Mouse (Mus musculus): ENCODE data around the gene Gclm.

The Gclm gene

DNA sequence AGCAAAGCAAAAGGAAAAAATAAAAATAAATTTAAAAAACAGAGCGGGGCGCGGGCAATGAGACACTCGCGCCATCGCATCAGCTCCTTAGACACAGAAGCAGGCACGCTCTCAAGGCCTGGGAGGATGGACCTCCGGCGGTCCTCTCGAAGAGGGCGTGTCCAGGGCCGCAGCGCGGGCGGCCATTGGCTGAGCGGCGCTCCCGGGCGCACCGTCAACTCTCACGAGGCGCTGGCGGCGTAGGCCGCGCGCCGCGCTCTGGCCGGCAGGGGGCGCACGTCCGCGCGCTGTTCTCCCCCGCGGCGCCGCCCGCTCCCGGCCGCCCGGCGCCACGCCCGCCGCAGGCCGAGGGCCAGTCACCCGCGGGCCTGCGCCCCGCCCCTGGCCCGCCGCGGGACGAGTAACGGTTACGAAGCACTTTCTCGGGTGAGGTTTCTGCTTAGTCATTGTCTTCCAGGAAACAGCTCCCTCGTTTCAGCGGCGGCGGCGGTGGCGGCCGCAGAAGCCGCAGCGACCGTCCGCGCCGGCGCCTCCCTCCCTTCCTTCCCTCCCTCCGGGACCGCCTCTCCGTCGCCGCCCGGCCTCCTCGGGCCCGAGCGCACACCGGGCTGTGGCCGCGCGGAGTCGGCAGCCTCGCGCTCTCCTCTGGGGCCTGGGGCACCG is at the start of gene Gclm:
Gclm (plus strand) TSS at position 343 of the 663 bp plus-strand sequence.
- in situ Hi-C loops (cut with MboI; ENCODE audit: low pct_unique_long_range_greater_than_20kb in 1 of 2, low sequenced_read_pairs in 2 of 2, unreplicated experiment in 1 of 2) = no loop called here

DNA sequence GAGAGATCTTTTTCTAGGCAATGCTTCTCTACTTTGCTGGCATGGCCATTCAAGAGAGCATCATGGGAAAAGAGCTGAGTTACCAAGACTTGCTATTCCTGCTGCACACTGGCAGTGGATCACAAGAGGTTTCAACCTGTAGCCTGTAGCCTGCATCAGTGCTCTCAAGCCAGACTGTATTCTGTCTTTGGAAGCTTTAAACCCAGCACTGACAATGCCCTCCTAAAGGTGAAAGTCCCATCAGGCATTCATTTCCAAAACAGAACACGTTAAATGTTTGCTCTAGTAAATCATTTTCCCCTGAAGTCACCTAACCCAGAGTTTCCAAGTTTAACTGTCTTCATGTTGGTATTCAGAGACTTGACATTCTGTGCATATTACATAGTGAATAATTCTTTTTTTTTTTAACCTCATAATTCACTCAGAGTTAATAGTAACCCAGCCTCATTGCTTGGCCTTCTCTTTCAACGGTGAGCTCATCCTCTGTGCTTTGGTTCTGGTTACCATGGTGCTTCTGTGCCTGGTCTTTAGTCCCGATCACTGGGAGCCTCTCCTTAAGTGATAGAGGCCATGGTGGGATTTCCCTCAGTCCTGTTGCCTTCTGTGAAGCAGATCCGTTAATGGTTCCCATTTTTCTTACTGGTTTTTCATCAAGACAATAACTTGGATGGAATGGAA is 48.6 kb upstream of the Gclm start:
- in situ Hi-C loops (cut with MboI; ENCODE audit: low pct_unique_long_range_greater_than_20kb in 1 of 2, low sequenced_read_pairs in 2 of 2, unreplicated experiment in 1 of 2) = no loop called here

DNA sequence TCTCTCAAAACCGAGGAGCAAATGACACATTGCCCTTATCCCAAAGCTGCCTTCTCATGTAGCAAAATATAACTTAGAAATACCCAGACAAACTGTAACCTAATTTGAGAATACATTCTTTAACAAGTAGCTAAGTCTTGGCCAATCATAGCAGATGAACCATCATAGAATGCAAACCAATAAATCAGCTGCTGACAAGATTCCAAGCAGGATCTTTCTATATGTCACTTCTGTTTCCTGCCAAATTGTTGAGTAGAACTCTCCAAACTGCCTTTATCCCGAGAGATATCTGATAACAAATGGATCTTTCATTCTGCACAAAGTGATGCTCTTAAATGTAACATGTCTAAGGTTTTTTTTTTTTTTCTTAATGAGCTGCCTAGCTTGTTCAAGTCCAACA is 46.8 kb upstream of the Gclm start:
- in situ Hi-C loops (cut with MboI; ENCODE audit: low pct_unique_long_range_greater_than_20kb in 1 of 2, low sequenced_read_pairs in 2 of 2, unreplicated experiment in 1 of 2) = no loop called here

DNA sequence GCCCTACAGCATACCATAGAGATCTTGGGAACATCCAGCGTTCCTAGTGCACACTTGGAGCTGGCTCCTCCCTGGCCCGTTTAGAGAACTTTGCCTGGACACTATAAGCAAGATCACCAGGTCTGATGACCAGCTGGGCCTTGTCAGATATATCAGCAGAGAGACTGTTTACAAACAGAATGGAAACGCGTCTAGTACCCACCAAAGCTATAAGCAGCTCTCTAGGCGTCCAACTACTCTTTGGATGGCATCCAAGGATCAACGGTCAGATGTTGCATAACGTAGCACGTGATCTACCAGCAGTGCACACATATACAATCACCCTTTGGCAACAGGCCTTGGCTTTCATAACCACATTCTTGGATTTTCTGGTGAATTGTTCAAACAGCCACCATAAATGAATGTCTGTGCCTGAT is 46.4 kb upstream of the Gclm start:
- in situ Hi-C loops (cut with MboI; ENCODE audit: low pct_unique_long_range_greater_than_20kb in 1 of 2, low sequenced_read_pairs in 2 of 2, unreplicated experiment in 1 of 2) = no loop called here

DNA sequence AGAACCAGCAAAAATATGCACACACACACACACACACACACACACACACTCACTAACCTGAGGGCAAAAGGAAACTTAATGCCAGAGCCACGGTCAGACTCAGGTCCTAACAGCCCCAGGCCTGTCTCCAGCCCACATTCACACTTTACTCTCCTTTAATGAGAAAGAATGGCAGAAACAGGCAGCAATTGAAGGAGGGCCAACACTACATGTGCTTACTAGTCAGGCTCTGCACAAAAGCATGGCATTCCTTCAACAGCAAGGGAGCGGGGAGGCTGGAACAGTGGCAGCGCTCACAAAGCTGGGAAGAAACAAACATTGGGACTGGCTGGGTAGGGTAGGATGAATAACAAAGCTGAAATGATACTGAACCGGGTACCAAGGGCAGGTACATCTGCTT is 45.8 kb upstream of the Gclm start:
- in situ Hi-C loops (cut with MboI; ENCODE audit: low pct_unique_long_range_greater_than_20kb in 1 of 2, low sequenced_read_pairs in 2 of 2, unreplicated experiment in 1 of 2) = no loop called here

DNA sequence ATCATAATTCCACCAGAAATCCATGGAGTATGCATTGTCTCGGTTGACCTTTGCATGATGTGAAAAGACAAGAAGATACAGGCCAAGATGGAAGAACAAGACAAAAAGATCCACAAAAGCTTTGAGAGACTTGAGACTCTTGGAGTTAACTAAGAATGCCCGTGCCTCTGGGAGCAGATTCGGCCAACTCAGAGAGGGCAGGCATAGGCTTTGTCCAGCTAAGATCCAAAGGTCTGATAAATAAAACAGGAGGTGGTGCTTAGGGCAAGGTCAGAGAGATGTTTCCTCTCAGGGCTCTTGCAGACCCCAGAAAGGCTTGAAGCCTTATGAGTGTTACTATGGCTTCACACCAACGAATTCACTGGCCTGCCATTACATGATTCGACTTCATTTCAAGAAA is 45.3 kb upstream of the Gclm start:
- in situ Hi-C loops (cut with MboI; ENCODE audit: low pct_unique_long_range_greater_than_20kb in 1 of 2, low sequenced_read_pairs in 2 of 2, unreplicated experiment in 1 of 2) = no loop called here

DNA sequence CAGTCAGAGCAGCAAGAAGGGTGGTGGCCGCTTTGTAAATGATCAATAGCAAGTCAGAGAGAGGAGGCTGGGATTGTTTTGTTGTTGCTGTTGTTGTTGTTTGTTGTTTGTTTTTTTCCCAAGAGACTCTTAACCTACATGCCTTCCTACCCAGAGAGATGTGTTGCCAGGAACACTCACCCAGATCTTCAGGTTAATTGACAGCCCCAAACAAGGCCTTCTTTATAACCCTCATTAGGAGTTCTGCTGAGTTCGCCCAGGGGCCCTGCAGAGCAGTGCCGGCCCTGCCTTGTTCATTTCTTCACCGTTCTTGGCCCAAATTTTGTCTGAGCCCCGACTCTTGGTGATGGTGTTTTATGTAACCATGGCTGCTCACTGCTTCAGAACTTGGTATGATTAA is 44.9 kb upstream of the Gclm start:
- in situ Hi-C loops (cut with MboI; ENCODE audit: low pct_unique_long_range_greater_than_20kb in 1 of 2, low sequenced_read_pairs in 2 of 2, unreplicated experiment in 1 of 2) = no loop called here

DNA sequence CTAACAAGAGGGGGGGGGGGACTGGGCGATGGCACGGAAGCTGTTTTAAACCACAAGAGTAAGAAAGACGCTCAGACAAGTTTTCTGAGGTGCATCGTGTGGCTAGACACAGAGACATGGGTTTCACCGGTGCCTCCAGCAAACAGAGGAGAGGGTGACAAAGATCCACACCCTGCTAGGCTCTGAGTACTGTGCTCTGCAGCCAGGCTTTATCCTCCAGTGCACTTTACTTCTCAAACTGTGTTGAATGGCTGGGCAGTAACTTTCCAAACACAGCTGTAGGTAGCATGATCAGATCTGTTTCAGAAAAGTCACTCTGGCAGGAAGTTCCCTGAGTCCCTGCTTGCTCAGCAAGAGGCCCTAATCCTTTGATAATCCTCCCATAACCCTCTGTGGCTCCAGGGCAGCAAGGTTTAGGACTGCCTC is 43.0 kb upstream of the Gclm start:
- in situ Hi-C loops (cut with MboI; ENCODE audit: low pct_unique_long_range_greater_than_20kb in 1 of 2, low sequenced_read_pairs in 2 of 2, unreplicated experiment in 1 of 2) = no loop called here

DNA sequence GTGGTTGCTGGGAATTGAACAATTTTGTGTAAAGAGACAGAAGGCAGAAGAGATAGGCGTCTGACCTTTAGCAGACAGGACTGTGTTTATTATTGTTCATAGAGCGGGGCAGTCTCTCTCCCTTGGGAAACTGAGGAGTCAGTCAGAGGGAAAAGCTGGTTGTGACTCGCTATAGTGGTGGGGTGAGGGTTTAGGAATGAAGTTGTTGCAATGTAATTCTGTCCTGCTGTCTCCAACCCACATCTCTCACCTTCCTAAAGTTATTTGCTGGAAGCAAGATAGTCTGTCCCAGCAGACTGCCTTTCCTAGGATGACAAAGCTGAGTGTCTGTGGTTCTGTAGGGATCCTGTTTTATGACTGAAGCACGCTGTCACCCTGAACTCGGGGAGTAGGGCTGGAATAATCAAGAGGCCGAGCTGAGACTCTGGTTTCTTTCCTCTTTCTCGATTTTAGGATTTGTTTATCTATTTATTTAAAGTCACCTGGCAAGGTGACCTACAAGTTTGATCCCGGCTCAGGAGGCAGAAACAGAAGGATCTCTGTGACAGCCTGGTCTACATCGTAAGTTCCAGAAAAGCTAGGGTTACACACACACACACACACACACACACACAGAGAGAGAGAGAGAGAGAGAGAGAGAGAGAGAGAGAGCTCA is 41.6 kb upstream of the Gclm start:
- in situ Hi-C loops (cut with MboI; ENCODE audit: low pct_unique_long_range_greater_than_20kb in 1 of 2, low sequenced_read_pairs in 2 of 2, unreplicated experiment in 1 of 2) = no loop called here

DNA sequence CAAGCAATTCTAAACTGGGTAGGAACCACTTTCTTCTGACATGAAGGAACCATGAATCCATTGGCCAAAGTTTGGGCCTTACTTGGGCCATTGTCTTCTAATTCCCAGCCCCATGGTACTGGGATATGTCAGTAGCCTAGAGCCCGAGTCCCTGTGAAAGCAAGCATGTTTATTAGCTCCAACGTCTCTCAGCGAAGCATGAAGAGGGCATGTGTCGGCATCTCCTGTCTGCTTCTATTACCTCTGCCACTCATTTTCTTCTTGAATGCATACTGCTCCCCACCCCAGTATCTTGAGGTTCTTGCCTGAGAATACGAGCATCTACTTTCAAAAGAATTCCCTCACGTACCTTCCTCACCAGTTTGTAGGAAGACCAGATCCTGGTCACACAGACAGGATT is 39.6 kb upstream of the Gclm start:
- in situ Hi-C loops (cut with MboI; ENCODE audit: low pct_unique_long_range_greater_than_20kb in 1 of 2, low sequenced_read_pairs in 2 of 2, unreplicated experiment in 1 of 2) = no loop called here

DNA sequence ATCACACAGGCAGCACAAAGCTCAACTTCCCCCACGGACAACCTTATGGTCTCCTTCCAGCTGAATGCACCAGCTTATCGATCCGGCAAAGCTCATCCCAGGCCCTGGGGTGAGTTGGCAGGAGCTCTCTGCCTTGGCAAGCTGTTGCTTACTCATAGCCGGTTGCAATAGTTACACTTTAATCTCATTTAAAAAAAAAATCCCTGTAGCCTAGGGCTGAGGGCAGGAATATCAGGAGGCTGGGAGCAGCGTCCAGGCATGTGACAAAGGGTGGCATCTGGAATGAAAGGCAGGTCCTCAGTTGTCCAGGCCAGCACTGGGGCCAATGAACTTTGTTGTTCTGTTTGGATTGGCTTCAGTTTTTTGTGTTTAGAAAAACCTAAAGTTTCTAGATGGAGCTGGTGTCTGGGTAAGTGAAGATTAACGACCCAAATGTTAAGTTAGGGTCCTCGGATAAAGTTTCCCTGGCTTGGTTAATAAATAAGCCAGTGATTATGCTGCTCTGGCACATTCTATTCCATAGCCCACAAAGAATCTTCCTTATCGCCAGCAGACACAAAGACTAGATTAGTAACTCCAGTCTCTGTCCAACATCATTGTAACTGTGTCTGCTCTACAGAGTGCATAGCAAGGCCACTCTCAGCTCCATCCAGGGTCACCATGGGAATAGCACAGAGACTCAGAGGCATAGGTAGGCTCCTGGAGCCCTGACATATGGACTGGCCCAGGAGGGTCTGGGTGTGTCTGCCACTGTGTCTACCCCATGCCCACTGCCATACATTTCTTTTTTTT is 38.9 kb upstream of the Gclm start:
- in situ Hi-C loops (cut with MboI; ENCODE audit: low pct_unique_long_range_greater_than_20kb in 1 of 2, low sequenced_read_pairs in 2 of 2, unreplicated experiment in 1 of 2) = no loop called here

DNA sequence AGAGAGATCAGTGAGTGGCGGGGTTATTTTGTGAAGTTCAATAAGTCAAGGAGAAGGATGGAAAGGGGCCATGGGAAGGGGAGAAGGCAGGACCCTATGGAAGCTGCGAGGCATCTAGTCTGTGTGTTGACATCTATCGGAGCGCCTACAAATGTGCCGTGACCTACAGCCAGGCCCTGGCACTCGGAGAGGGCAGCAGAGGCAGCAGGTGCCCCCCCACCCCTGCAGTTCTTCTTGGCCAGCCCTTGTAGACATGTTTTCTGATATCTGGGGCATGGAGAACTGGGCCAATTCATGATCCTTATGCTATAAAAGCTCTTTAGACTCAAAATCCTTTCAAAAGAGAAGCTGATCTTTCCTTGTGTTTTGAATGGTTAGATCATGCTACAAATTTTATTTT is 37.6 kb upstream of the Gclm start:
- in situ Hi-C loops (cut with MboI; ENCODE audit: low pct_unique_long_range_greater_than_20kb in 1 of 2, low sequenced_read_pairs in 2 of 2, unreplicated experiment in 1 of 2) = no loop called here

DNA sequence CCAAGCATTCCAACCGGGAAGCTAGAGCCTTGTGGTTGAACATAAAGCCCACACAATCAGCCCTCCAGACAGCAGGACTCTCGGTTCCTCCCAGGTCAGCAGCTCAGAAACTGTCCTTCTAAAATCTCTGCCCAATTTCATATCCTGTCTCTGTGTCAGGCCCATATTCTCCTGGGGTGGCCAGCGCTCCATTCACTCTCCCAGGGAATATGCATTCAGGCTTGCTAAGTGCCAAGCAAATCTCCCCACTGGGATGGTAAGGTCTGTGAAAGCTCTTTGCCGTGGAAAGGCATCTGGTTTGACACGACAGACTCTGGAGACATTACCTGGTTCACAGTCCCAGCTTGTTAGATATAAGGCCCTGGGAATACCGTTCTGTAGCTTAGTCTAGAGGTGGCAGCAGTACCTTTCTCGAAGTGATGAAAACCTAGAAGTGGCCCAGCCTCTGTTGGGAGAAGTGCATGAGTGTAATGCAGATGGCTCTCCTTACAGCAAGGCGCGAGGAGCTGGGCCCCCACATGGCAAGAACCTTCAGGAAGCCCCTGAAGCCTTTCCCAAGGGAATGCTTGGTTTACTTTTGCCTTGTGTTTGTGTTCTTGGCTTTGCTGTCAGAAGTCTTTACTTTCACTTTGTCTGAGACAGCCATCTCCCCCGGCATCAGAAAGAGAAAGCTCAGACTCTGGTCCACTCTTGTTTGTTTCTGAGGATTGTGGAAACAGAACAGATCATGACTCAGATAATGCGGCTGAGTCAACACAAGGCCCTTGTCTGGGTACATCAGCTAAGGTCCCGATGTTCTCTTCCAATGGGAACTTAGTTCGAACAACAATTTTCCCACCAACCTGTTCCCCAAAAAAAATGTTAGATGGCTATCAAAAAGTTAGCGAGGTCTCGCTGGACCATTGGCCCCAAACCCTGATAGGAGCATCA is 36.8 kb upstream of the Gclm start:
- in situ Hi-C loops (cut with MboI; ENCODE audit: low pct_unique_long_range_greater_than_20kb in 1 of 2, low sequenced_read_pairs in 2 of 2, unreplicated experiment in 1 of 2) = no loop called here

DNA sequence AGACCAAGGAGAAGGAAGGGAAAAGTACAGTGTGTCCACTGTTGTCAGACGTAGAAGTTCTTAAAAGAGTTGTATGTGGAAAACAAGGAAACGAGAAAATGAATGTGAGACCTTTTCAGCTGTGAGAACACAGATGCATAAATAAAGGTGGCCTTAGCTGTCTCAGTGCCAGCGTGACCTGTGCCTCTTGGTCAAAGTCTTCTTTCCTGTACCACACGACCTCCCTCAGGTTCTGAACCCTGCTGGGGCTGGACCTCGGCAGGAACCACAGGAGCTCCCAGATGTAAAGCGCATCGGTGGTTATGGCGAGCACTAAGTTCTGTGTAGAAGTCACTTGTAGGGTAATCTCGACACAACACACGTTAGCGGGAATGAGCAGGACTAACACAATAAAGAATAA is 35.8 kb upstream of the Gclm start:
- in situ Hi-C loops (cut with MboI; ENCODE audit: low pct_unique_long_range_greater_than_20kb in 1 of 2, low sequenced_read_pairs in 2 of 2, unreplicated experiment in 1 of 2) = no loop called here

DNA sequence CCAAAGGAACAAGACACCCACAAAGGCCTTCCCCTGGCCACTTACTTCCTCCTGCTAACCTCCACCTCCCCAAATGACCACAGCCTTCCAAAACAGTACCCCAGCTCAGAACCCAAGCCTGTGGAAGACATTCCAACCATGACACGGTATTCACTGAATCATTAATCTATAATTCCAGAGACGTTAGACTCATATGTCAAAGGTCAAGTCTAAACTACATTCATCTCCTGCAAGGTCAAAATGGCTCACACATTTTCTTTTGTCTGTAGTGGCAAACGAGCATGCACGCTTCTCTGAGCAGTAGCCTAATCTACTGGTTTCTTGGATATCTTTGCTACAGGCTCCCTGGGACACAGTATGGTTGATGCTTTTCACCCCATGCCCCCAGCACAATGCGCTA is 34.9 kb upstream of the Gclm start:
- in situ Hi-C loops (cut with MboI; ENCODE audit: low pct_unique_long_range_greater_than_20kb in 1 of 2, low sequenced_read_pairs in 2 of 2, unreplicated experiment in 1 of 2) = no loop called here

DNA sequence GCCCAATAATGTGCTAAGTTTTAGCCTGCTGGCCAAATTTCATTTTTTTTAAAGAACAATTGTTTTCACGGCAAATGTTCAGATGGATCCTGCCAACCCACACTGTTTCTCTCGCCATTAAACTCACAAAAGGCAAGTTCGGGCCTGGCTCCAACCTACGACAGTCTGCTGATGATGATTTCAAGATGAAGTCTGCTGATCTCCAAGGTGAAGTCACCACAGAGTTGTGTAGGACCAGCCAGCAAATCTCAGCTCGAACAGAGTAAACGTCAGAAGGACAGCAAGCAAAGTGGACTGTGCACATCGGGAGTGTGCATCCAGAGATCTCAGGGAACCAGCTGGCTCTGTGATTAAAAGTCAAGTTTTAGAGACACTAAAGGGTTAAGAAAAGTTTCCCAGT is 34.5 kb upstream of the Gclm start:
- in situ Hi-C loops (cut with MboI; ENCODE audit: low pct_unique_long_range_greater_than_20kb in 1 of 2, low sequenced_read_pairs in 2 of 2, unreplicated experiment in 1 of 2) = no loop called here

DNA sequence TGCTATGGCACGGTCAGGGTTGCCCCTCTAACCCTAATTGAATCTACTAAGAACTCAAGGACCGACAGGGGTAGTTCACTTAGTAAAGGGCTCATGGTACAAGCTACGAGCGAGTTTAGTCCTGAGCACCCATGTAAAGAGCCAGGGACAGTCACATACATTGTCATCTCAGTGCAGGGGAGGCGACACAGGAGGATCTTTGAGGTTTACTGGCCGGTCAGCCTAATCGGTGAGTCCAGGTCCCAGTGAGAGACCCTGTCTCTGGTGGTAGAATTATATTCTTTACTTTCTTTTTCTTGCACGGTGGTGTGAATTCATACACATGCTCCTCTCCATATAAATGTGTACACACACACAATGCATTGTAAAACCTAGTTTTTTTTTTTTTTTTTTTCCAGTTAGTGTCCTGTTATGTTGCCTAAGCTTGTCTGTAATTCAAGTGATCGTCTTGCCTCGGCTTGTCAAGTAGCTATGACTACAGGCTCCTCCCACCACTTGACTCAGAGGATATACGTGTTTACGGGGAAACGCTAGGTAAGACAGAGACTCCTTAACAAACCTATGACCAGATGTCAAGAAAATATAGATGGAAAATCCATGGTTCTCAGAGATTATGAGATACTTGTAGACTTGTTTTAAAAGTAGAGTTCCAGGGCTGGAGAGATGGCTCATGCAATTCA is 33.8 kb upstream of the Gclm start:
- in situ Hi-C loops (cut with MboI; ENCODE audit: low pct_unique_long_range_greater_than_20kb in 1 of 2, low sequenced_read_pairs in 2 of 2, unreplicated experiment in 1 of 2) = no loop called here
